8 mouse cellular contexts compared by ENCODE assay signal in genomic region chr7:45467090-45467670, GRCm38 (mm10). TPM values are rescaled to one million over a fixed set of nuclear protein-coding genes. Genes with fewer than 3 reads are reported as not detected.
DNase-seq lines count a peak whose midpoint lies in the region; ATAC-seq lines count a peak whose summit lies in the region.

No protein-coding gene starts in this region.

- H3K4me1 ChIP-seq in heart, embryonic 13.5 days: peaks cover 22% of the 10 kb centered on the region
- peaks cover 4% of the 10 kb centered on the region for H3K4me1 ChIP-seq in embryonic facial prominence, embryonic 11.5 days (ENCODE audit: control insufficient read depth, insufficient read depth, low read length)
- H3K4me1 ChIP-seq in limb, embryonic 11.5 days (ENCODE audit: control insufficient read depth, insufficient read depth, low read length): peaks cover 12% of the 10 kb centered on the region
- H3K4me1 ChIP-seq in midbrain, embryonic 14.5 days (ENCODE audit: control insufficient read depth, insufficient read depth, low read length): peaks cover 12% of the 10 kb centered on the region

- H3K4me2 ChIP-seq in heart, embryonic 13.5 days: peak overlapping the region; percentile 90
- peak overlapping the region; percentile 56 for H3K4me2 ChIP-seq in embryonic facial prominence, embryonic 11.5 days (ENCODE audit: low read depth, low read length)
- peak overlapping the region; percentile 94 for H3K4me2 ChIP-seq in limb, embryonic 11.5 days (ENCODE audit: low read depth, severe bottlenecking)
- H3K4me2 ChIP-seq in midbrain, embryonic 14.5 days (ENCODE audit: low read length): peak overlapping the region; percentile 95

- peak overlapping the region; percentile 69 for H3K4me3 ChIP-seq in heart, embryonic 13.5 days
- H3K4me3 ChIP-seq in embryonic facial prominence, embryonic 11.5 days (ENCODE audit: low read depth, low read length): peak overlapping the region; percentile 86
- H3K4me3 ChIP-seq in limb, embryonic 11.5 days (ENCODE audit: low read depth, low read length): peak overlapping the region; percentile 90
- peak overlapping the region; percentile 84 for H3K4me3 ChIP-seq in midbrain, embryonic 14.5 days (replicated peaks; ENCODE audit: low read depth, low read length)

- peak overlapping the region; percentile 76 for H3K9ac ChIP-seq in heart, embryonic 13.5 days
- H3K9ac ChIP-seq in embryonic facial prominence, embryonic 11.5 days (replicated peaks; ENCODE audit: low read length): peak overlapping the region; percentile 51; the same call in 1 of the 2 replicates
- peak overlapping the region; percentile 83; the same call in 1 of the 2 replicates for H3K9ac ChIP-seq in limb, embryonic 11.5 days (ENCODE audit: low read length)
- no peak overlapping the region; the same call in 1 of the 2 replicates for H3K9ac ChIP-seq in midbrain, embryonic 14.5 days (replicated peaks; ENCODE audit: low read length)

- DNase-seq in heart, adult 8-10 months (ENCODE audit: low spot score): no peak
- DNase-seq in embryonic facial prominence, embryonic 11.5 days (ENCODE audit: low spot score): no peak
- DNase-seq in limb, embryonic 11.5 days (ENCODE audit: low spot score): no peak
- DNase-seq in midbrain, embryonic 14.5 days: no peak
- DNase-seq in ovary, postnatal 10 days (ENCODE audit: low spot score): no peak
- no peak for DNase-seq in layer of hippocampus, adult 18-20 months (ENCODE audit: low spot score in 2 of 2)
- no peak for DNase-seq in urinary bladder, adult 2 months (ENCODE audit: low spot score)

- 38% methylated on average over 7 of the region's 7 CpGs for WGBS in heart, embryonic 13.5 days
- WGBS in embryonic facial prominence, embryonic 11.5 days: 35% methylated on average over 7 of the region's 7 CpGs
- 34% methylated on average over 7 of the region's 7 CpGs for WGBS in limb, embryonic 11.5 days
- 31% methylated on average over 7 of the region's 7 CpGs for WGBS in midbrain, embryonic 14.5 days

- peaks cover 34% of the 10 kb centered on the region for H3K36me3 ChIP-seq in heart, embryonic 13.5 days
- peaks cover 4% of the 10 kb centered on the region for H3K36me3 ChIP-seq in embryonic facial prominence, embryonic 11.5 days (replicated peaks; ENCODE audit: control insufficient read depth, insufficient read depth, low read depth, low read length)
- H3K36me3 ChIP-seq in limb, embryonic 11.5 days (ENCODE audit: control insufficient read depth, insufficient read depth, low read length): peaks cover 10% of the 10 kb centered on the region
- H3K36me3 ChIP-seq in midbrain, embryonic 14.5 days (ENCODE audit: control insufficient read depth, insufficient read depth, low read length): peaks cover 27% of the 10 kb centered on the region

- H3K9me3 ChIP-seq in heart, embryonic 13.5 days: no peaks in the 10 kb centered on the region
- H3K9me3 ChIP-seq in embryonic facial prominence, embryonic 11.5 days (replicated peaks; ENCODE audit: control insufficient read depth, low read length): no peaks in the 10 kb centered on the region
- H3K9me3 ChIP-seq in limb, embryonic 11.5 days (ENCODE audit: control insufficient read depth, low read length): no peaks in the 10 kb centered on the region
- no peaks in the 10 kb centered on the region for H3K9me3 ChIP-seq in midbrain, embryonic 14.5 days (ENCODE audit: control insufficient read depth, low read length)

- H3K27ac ChIP-seq in heart, embryonic 13.5 days (replicated peaks): no peak overlapping the region
- H3K27ac ChIP-seq in embryonic facial prominence, embryonic 11.5 days (replicated peaks; ENCODE audit: low read depth, low read length): no peak overlapping the region
- H3K27ac ChIP-seq in limb, embryonic 11.5 days (replicated peaks; ENCODE audit: low read depth, low read length): no peak overlapping the region
- H3K27ac ChIP-seq in midbrain, embryonic 14.5 days (replicated peaks; ENCODE audit: low read depth, low read length): no peak overlapping the region

- no peaks in the 10 kb centered on the region for H3K27me3 ChIP-seq in heart, embryonic 13.5 days (replicated peaks)
- no peaks in the 10 kb centered on the region for H3K27me3 ChIP-seq in embryonic facial prominence, embryonic 11.5 days (ENCODE audit: control insufficient read depth, insufficient read depth, low read length)
- no peaks in the 10 kb centered on the region for H3K27me3 ChIP-seq in limb, embryonic 11.5 days (ENCODE audit: control insufficient read depth, insufficient read depth, low read length)
- H3K27me3 ChIP-seq in midbrain, embryonic 14.5 days (ENCODE audit: control insufficient read depth, insufficient read depth, low read length): no peaks in the 10 kb centered on the region

- ATAC-seq in heart, embryonic 13.5 days (ENCODE audit: extremely low read depth, insufficient number of reproducible peaks, low FRiP score, low TSS enrichment): no peak
- peak; percentile 2; the same call in 1 of the 2 replicates for ATAC-seq in embryonic facial prominence, embryonic 11.5 days (replicated peaks; ENCODE audit: insufficient number of reproducible peaks, low FRiP score, low TSS enrichment, low read depth)
- ATAC-seq in limb, embryonic 11.5 days (ENCODE audit: insufficient number of reproducible peaks, low FRiP score, low TSS enrichment, low read depth): no peak; the same call in 1 of the 2 replicates
- peak; percentile 61 for ATAC-seq in midbrain, embryonic 14.5 days (ENCODE audit: low FRiP score, low TSS enrichment)

RNA-seq across cellular contexts. Expression of gene Bax, which starts 0.5 kb away (rescaled TPM):
- 124 and 139 TPM in 2 replicates for polyA plus RNA-seq in heart, embryonic 13.5 days (2015; fragmentation: Nextera tagmentation; extraction: Ambion mirVana)
- total RNA-seq in heart, adult 8-10 months (2022): 10 to 100 TPM; 24.3 to 26.9 (median 26.2) TPM
- polyA plus RNA-seq in embryonic facial prominence, embryonic 11.5 days (2014; fragmentation: Nextera tagmentation; extraction: Ambion mirVana): 151 and 168 TPM in 2 replicates
- 186 and 191 TPM in 2 replicates for polyA plus RNA-seq in limb, embryonic 11.5 days (2014; fragmentation: Nextera tagmentation; extraction: Ambion mirVana)
- 107 and 182 TPM in 2 replicates for polyA plus RNA-seq in midbrain, embryonic 14.5 days (2014; fragmentation: Nextera tagmentation; extraction: Ambion mirVana)
- 10 to 100 TPM; 68.5 to 68.9 TPM for total RNA-seq in layer of hippocampus, adult 18-20 months (2021)
- polyA plus RNA-seq in urinary bladder, adult 2 months (2012; rRNA removed): 78.4 and 113 TPM in 2 replicates

RNA-seq across cellular contexts. Expression of gene Ftl1, which starts 7.5 kb away (rescaled TPM):
- 5,089 and 5,516 TPM in 2 replicates for polyA plus RNA-seq in heart, embryonic 13.5 days (2015; fragmentation: Nextera tagmentation; extraction: Ambion mirVana)
- total RNA-seq in heart, adult 8-10 months (2022): 100 to 1,000 TPM; 164 to 329 (median 254) TPM
- 4,830 and 5,123 TPM in 2 replicates for polyA plus RNA-seq in embryonic facial prominence, embryonic 11.5 days (2014; fragmentation: Nextera tagmentation; extraction: Ambion mirVana)
- polyA plus RNA-seq in limb, embryonic 11.5 days (2014; fragmentation: Nextera tagmentation; extraction: Ambion mirVana): 4,688 and 5,046 TPM in 2 replicates
- polyA plus RNA-seq in midbrain, embryonic 14.5 days (2014; fragmentation: Nextera tagmentation; extraction: Ambion mirVana): 5,898 and 6,785 TPM in 2 replicates
- 100 to 1,000 TPM; 230 to 234 TPM for total RNA-seq in layer of hippocampus, adult 18-20 months (2021)
- polyA plus RNA-seq in urinary bladder, adult 2 months (2012; rRNA removed): 1,966 and 2,293 TPM in 2 replicates

RNA-seq across cellular contexts. Expression of gene Tulp2, which starts 14.5 kb away (rescaled TPM):
- 0.74 and 1.0 TPM in 2 replicates for polyA plus RNA-seq in heart, embryonic 13.5 days (2015; fragmentation: Nextera tagmentation; extraction: Ambion mirVana)
- total RNA-seq in heart, adult 8-10 months (2022): not detected
- polyA plus RNA-seq in embryonic facial prominence, embryonic 11.5 days (2014; fragmentation: Nextera tagmentation; extraction: Ambion mirVana): 0.43 and 0.95 TPM in 2 replicates
- polyA plus RNA-seq in limb, embryonic 11.5 days (2014; fragmentation: Nextera tagmentation; extraction: Ambion mirVana): 1.1 and 1.5 TPM in 2 replicates
- 0.13 and 0.32 TPM in 2 replicates for polyA plus RNA-seq in midbrain, embryonic 14.5 days (2014; fragmentation: Nextera tagmentation; extraction: Ambion mirVana)
- total RNA-seq in layer of hippocampus, adult 18-20 months (2021): under 1 TPM in 1 of 2 experiments, not detected in 1; 0.20 TPM
- 0.43 and 0.56 TPM in 2 replicates for polyA plus RNA-seq in urinary bladder, adult 2 months (2012; rRNA removed)

RNA-seq across cellular contexts. Expression of gene Gm45808, which starts 19.4 kb away (rescaled TPM):
- not detected in 2 replicates for polyA plus RNA-seq in heart, embryonic 13.5 days (2015; fragmentation: Nextera tagmentation; extraction: Ambion mirVana)
- total RNA-seq in heart, adult 8-10 months (2022): 1 to 10 TPM; 3.8 to 8.5 (median 7.6) TPM
- polyA plus RNA-seq in embryonic facial prominence, embryonic 11.5 days (2014; fragmentation: Nextera tagmentation; extraction: Ambion mirVana): not detected in 2 replicates
- not detected in 2 replicates for polyA plus RNA-seq in limb, embryonic 11.5 days (2014; fragmentation: Nextera tagmentation; extraction: Ambion mirVana)
- polyA plus RNA-seq in midbrain, embryonic 14.5 days (2014; fragmentation: Nextera tagmentation; extraction: Ambion mirVana): not detected in 2 replicates
- 1 to 10 TPM in 1 of 2 experiments, under 1 TPM in 1; 0.91 to 1.2 TPM for total RNA-seq in layer of hippocampus, adult 18-20 months (2021)
- polyA plus RNA-seq in urinary bladder, adult 2 months (2012; rRNA removed): 0.29 and 0.31 TPM in 2 replicates

RNA-seq across cellular contexts. Expression of gene Dhdh, which starts 21.4 kb away (rescaled TPM):
- 3.9 TPM in 2 replicates for polyA plus RNA-seq in heart, embryonic 13.5 days (2015; fragmentation: Nextera tagmentation; extraction: Ambion mirVana)
- 10 to 100 TPM; 10.2 to 12.8 (median 11.5) TPM for total RNA-seq in heart, adult 8-10 months (2022)
- 2.6 and 3.1 TPM in 2 replicates for polyA plus RNA-seq in embryonic facial prominence, embryonic 11.5 days (2014; fragmentation: Nextera tagmentation; extraction: Ambion mirVana)
- 3.3 and 4.3 TPM in 2 replicates for polyA plus RNA-seq in limb, embryonic 11.5 days (2014; fragmentation: Nextera tagmentation; extraction: Ambion mirVana)
- polyA plus RNA-seq in midbrain, embryonic 14.5 days (2014; fragmentation: Nextera tagmentation; extraction: Ambion mirVana): 3.1 and 3.2 TPM in 2 replicates
- total RNA-seq in layer of hippocampus, adult 18-20 months (2021): 1 to 10 TPM; 5.3 to 5.7 TPM
- 5.7 and 7.7 TPM in 2 replicates for polyA plus RNA-seq in urinary bladder, adult 2 months (2012; rRNA removed)

Comparison
In these comparisons a context has a peak if more than half of its experiments do, and no peak if none do; other contexts are left out.
1. ATAC-seq: peak in embryonic facial prominence, embryonic 11.5 days (single experiment) and midbrain, embryonic 14.5 days (single experiment); none in heart, embryonic 13.5 days (single experiment) and limb, embryonic 11.5 days (single experiment).
2. Peak in every context shown above with its lines, with median percentiles within 50 percentile points of each other: H3K4me2 ChIP-seq and H3K4me3 ChIP-seq.